Mouse (Mus musculus): ENCODE results near the gene Prkca. TPM values are rescaled to one million over a fixed set of nuclear protein-coding genes. Genes with fewer than 3 reads are reported as not detected.

The Prkca gene
- polyA plus RNA-seq, 1 experiment from 2014 or later, result 8.5 TPM

- Histone ChIP-seq H3K9me3 (no peaks in the 10 kb centered on the region), H3K36me3 (no peaks in the 10 kb centered on the region), H3K27me3 (replicated peaks) (no peaks in the 10 kb centered on the region), H3K9ac (no peak overlapping the region), H3K4me3 (no peak overlapping the region), H3K4me2 (replicated peaks) (no peak overlapping the region), H3K4me1 (no peaks in the 10 kb centered on the region), H3K27ac (no peak overlapping the region)
- ATAC-seq (ENCODE audit: low FRiP score, low read depth), result no peak
- WGBS, result 92% methylated on average over 4 of the region's 4 CpGs
These were observed 17.3 kb upstream of the Prkca start for GRCm38 (mm10) chr11:108360983-108361382.

- Histone ChIP-seq H3K27me3 (replicated peaks) (no peaks in the 10 kb centered on the region), H3K4me3 (no peak overlapping the region), H3K4me1 (no peaks in the 10 kb centered on the region), H3K27ac (no peak overlapping the region), H3K9me3 (no peaks in the 10 kb centered on the region), H3K9ac (no peak overlapping the region), H3K4me2 (replicated peaks) (no peak overlapping the region), H3K36me3 (no peaks in the 10 kb centered on the region)
- WGBS, result 78% methylated on average over 6 of the region's 6 CpGs
- ATAC-seq (ENCODE audit: low FRiP score, low read depth), result no peak
These were observed 15.2 kb upstream of the Prkca start for GRCm38 (mm10) chr11:108358911-108359310.

GRCm38 (mm10) chr11:108356020-108356419 is 12.3 kb upstream of the Prkca start:
- Histone ChIP-seq H3K9ac (no peak overlapping the region), H3K27ac (no peak overlapping the region), H3K4me3 (no peak overlapping the region), H3K4me2 (replicated peaks) (no peak overlapping the region), H3K27me3 (replicated peaks) (no peaks in the 10 kb centered on the region), H3K4me1 (no peaks in the 10 kb centered on the region), H3K9me3 (no peaks in the 10 kb centered on the region), H3K36me3 (no peaks in the 10 kb centered on the region)
- no peak for ATAC-seq (ENCODE audit: low FRiP score, low read depth)
- 86% methylated on average over 4 of the region's 4 CpGs for WGBS

- no peak for ATAC-seq (ENCODE audit: low FRiP score, low read depth)
- 93% methylated on average over 10 of the region's 10 CpGs for WGBS
- Histone ChIP-seq H3K4me1 (no peaks in the 10 kb centered on the region), H3K27ac (no peak overlapping the region), H3K9me3 (no peaks in the 10 kb centered on the region), H3K27me3 (replicated peaks) (no peaks in the 10 kb centered on the region), H3K4me2 (replicated peaks) (no peak overlapping the region), H3K9ac (no peak overlapping the region), H3K36me3 (no peaks in the 10 kb centered on the region), H3K4me3 (no peak overlapping the region)
These were observed 9.2 kb upstream of the Prkca start for GRCm38 (mm10) chr11:108352842-108353388.

- ATAC-seq (ENCODE audit: low FRiP score, low read depth), result no peak
- H3K9ac ChIP-seq, result no peak overlapping the region
- no peak overlapping the region for H3K27ac ChIP-seq
- H3K4me1 ChIP-seq, result no peaks in the 10 kb centered on the region
- no peaks in the 10 kb centered on the region for H3K36me3 ChIP-seq
- H3K4me3 ChIP-seq, result no peak overlapping the region
- no peaks in the 10 kb centered on the region for H3K9me3 ChIP-seq
- H3K4me2 ChIP-seq (replicated peaks), result no peak overlapping the region
- WGBS, result 84% methylated on average over 4 of the region's 4 CpGs
- H3K27me3 ChIP-seq (replicated peaks), result no peaks in the 10 kb centered on the region
These were observed 7.1 kb upstream of the Prkca start for GRCm38 (mm10) chr11:108350799-108351198.

GRCm38 (mm10) chr11:108345321-108345720 is 1.6 kb upstream of the Prkca start:
- H3K9ac ChIP-seq, result no peak overlapping the region
- H3K4me1 ChIP-seq, result peaks cover 20% of the 10 kb centered on the region; the same call in 1 of the 2 replicates
- no peaks in the 10 kb centered on the region for H3K36me3 ChIP-seq
- 0 out of 2 replicates have a peak, but pooled peaks cover 4% of the 10 kb centered on the region for H3K27me3 ChIP-seq (replicated peaks)
- ATAC-seq (ENCODE audit: low FRiP score, low read depth), result no peak
- no peak overlapping the region for H3K4me2 ChIP-seq (replicated peaks)
- no peak overlapping the region for H3K4me3 ChIP-seq
- WGBS, result 90% methylated on average over 2 of the region's 2 CpGs
- no peak overlapping the region for H3K27ac ChIP-seq
- H3K9me3 ChIP-seq, result no peaks in the 10 kb centered on the region

GRCm38 (mm10) chr11:108344759-108345158 is 1.0 kb upstream of the Prkca start:
- 0 out of 2 replicates have a peak, but pooled peaks cover 4% of the 10 kb centered on the region for H3K27me3 ChIP-seq (replicated peaks)
- WGBS, result 52% methylated on average over 8 of the region's 8 CpGs

GRCm38 (mm10) chr11:108342781-108343768 is 653 bp downstream of the Prkca start, which contains the start of gene Apoh:
Apoh (plus strand) TSS chr11:108343354.
- Histone ChIP-seq H3K4me1 (peaks cover 20% of the 10 kb centered on the region; the same call in 1 of the 2 replicates), H3K4me3 (peak within 1 kb of the TSS; percentile 72), H3K9ac (peak within 1 kb of the TSS; percentile 78), H3K27ac (peak within 1 kb of the TSS; percentile 76), H3K27me3 (replicated peaks) (0 out of 2 replicates have a peak, but pooled peaks cover 4% of the 10 kb centered on the region), H3K4me2 (replicated peaks) (peak within 1 kb of the TSS; percentile 100), H3K36me3 (no peaks in the 10 kb centered on the region), H3K9me3 (no peaks in the 10 kb centered on the region)
- under 1% methylated on average over 67 of the region's 75 CpGs for WGBS
- ATAC-seq (ENCODE audit: low FRiP score, low read depth), result peak; percentile 39

More at GRCm38 (mm10) chr11:108344759-108345158, 1.0 kb upstream of the Prkca start:
- Histone ChIP-seq H3K4me3 (peak overlapping the region; percentile 72), H3K9me3 (no peaks in the 10 kb centered on the region), H3K9ac (no peak overlapping the region), H3K4me1 (peaks cover 20% of the 10 kb centered on the region; the same call in 1 of the 2 replicates), H3K36me3 (no peaks in the 10 kb centered on the region), H3K4me2 (replicated peaks) (peak overlapping the region; percentile 100), H3K27ac (no peak overlapping the region)
- no peak for ATAC-seq (ENCODE audit: low FRiP score, low read depth)

GRCm38 (mm10) chr11:108341783-108342182 is 1.9 kb downstream of the Prkca start:
- Histone ChIP-seq H3K4me1 (peaks cover 20% of the 10 kb centered on the region; the same call in 1 of the 2 replicates), H3K4me2 (replicated peaks) (peak overlapping the region; percentile 100), H3K27ac (no peak overlapping the region), H3K36me3 (no peaks in the 10 kb centered on the region), H3K4me3 (no peak overlapping the region), H3K9me3 (no peaks in the 10 kb centered on the region), H3K9ac (no peak overlapping the region), H3K27me3 (replicated peaks) (0 out of 2 replicates have a peak, but pooled peaks cover 4% of the 10 kb centered on the region)
- 55% methylated on average over 8 of the region's 8 CpGs for WGBS
- no peak for ATAC-seq (ENCODE audit: low FRiP score, low read depth)

GRCm38 (mm10) chr11:108340293-108340692 is 3.4 kb downstream of the Prkca start:
- Histone ChIP-seq H3K9ac (no peak overlapping the region), H3K27me3 (replicated peaks) (0 out of 2 replicates have a peak, but pooled peaks cover 4% of the 10 kb centered on the region), H3K27ac (no peak overlapping the region), H3K4me1 (peaks cover 20% of the 10 kb centered on the region; the same call in 1 of the 2 replicates), H3K36me3 (no peaks in the 10 kb centered on the region), H3K4me2 (replicated peaks) (no peak overlapping the region), H3K9me3 (no peaks in the 10 kb centered on the region), H3K4me3 (no peak overlapping the region)
- 88% methylated on average over 4 of the region's 4 CpGs for WGBS
- ATAC-seq (ENCODE audit: low FRiP score, low read depth), result no peak

- no peak for ATAC-seq (ENCODE audit: low FRiP score, low read depth)
- no peak overlapping the region for H3K4me2 ChIP-seq (replicated peaks)
- H3K27ac ChIP-seq, result no peak overlapping the region
- H3K4me1 ChIP-seq, result peaks cover 17% of the 10 kb centered on the region
- H3K36me3 ChIP-seq, result no peaks in the 10 kb centered on the region
- 49% methylated on average over 5 of the region's 5 CpGs for WGBS
- no peaks in the 10 kb centered on the region for H3K27me3 ChIP-seq (replicated peaks)
- no peaks in the 10 kb centered on the region for H3K9me3 ChIP-seq
- no peak overlapping the region for H3K9ac ChIP-seq
- H3K4me3 ChIP-seq, result no peak overlapping the region
These were observed 7.3 kb downstream of the Prkca start for GRCm38 (mm10) chr11:108336445-108336844.

- Histone ChIP-seq H3K9ac (no peak overlapping the region), H3K27ac (no peak overlapping the region), H3K4me1 (peaks cover 17% of the 10 kb centered on the region), H3K4me2 (replicated peaks) (no peak overlapping the region), H3K4me3 (no peak overlapping the region), H3K27me3 (replicated peaks) (no peaks in the 10 kb centered on the region), H3K36me3 (no peaks in the 10 kb centered on the region), H3K9me3 (no peaks in the 10 kb centered on the region)
- ATAC-seq (ENCODE audit: low FRiP score, low read depth), result no peak
- 93% methylated on average over 4 of the region's 4 CpGs for WGBS
These were observed 8.2 kb downstream of the Prkca start for GRCm38 (mm10) chr11:108335536-108335935.

Data from neural tube, embryonic 12.5 days (tissue).